Mouse (Mus musculus) liver, embryonic 16.5 days (tissue): ENCODE results near the gene Gclc. TPM values are rescaled to one million over a fixed set of nuclear protein-coding genes. Genes with fewer than 3 reads are reported as not detected.
A peak's percentile ranks its signal among the peaks of the same experiment; 100 is the strongest.

Experiments used
- ATAC-seq: fragments of 200-750 bp; cut with Nextera tagmentation; 2 replicates; pipeline ENCODE4 v1.8.0; 2017; ENCODE audit warnings: low read depth, mild to moderate bottlenecking, moderate number of reproducible peaks, moderate library complexity
- H3K27ac ChIP-seq: fragments of 300-500 bp; sonication (generic); 2 replicates; pipeline ENCODE4 v1.5.1; 2014; ENCODE audit warnings: mild to moderate bottlenecking, low read length
- H3K27me3 ChIP-seq: fragments of 300-500 bp; sonication (generic); 2 replicates; pipeline ENCODE4 v1.6.1; 2014; ENCODE audit warnings: low read depth, low read length, mixed read lengths; ENCODE audit not compliant: control insufficient read depth, insufficient read depth
- H3K36me3 ChIP-seq: fragments of 300-500 bp; sonication (generic); 2 replicates; pipeline ENCODE4 v1.6.1; 2014; ENCODE audit warnings: mild to moderate bottlenecking; ENCODE audit not compliant: control insufficient read depth, insufficient read depth
- H3K4me1 ChIP-seq: fragments of 300-500 bp; sonication (generic); 2 replicates; pipeline ENCODE4 v1.6.1; 2014; ENCODE audit warnings: low read depth, low read length, mixed read lengths; ENCODE audit not compliant: control insufficient read depth
- H3K4me2 ChIP-seq: fragments of 300-500 bp; sonication (generic); 2 replicates; pipeline ENCODE4 v1.6.1; 2014; ENCODE audit warnings: low read depth, low read length, mixed read lengths
- H3K4me3 ChIP-seq: fragments of 300-500 bp; sonication (generic); 2 replicates; pipeline ENCODE4 v1.5.1; 2014; ENCODE audit warnings: low read depth, mild to moderate bottlenecking, low read length
- H3K9ac ChIP-seq: fragments of 300-500 bp; sonication (generic); 2 replicates; pipeline ENCODE4 v1.6.1; 2014; ENCODE audit warnings: low read depth, low read length
- H3K9me3 ChIP-seq: fragments of 300-500 bp; sonication (generic); replicated peaks from 2 replicates; pipeline ENCODE4 v1.6.1; 2016; ENCODE audit warnings: low read length; ENCODE audit not compliant: control insufficient read depth
- WGBS: fragments of 180-500 bp; shearing (Covaris S2); extraction: QIAGEN DNeasy Blood & Tissue Kit; methylation state at CpG from one replicate; pipeline ENCODE4 v1.1.7; 2014; ENCODE audit not compliant: insufficient replicate concordance; 5-methylcytosine and 5-hydroxymethylcytosine counted together
- polyA plus RNA-seq: library from polyadenylated mRNA; unstranded; fragments of >200 nt; fragmentation: Nextera tagmentation; extraction: Ambion mirVana; gene quantifications from 2 replicates; pipeline ENCODE4 v1.2.1, GENCODE M21; 2015

The Gclc gene
- polyA plus RNA-seq, 1 experiment from 2014 or later, result 24.6 TPM

- H3K4me2 ChIP-seq, result no peak overlapping the region
- no peak overlapping the region for H3K4me3 ChIP-seq
- 84% methylated on average over 6 of the region's 6 CpGs for WGBS
- no peak overlapping the region for H3K27ac ChIP-seq
- H3K27me3 ChIP-seq, result no peaks in the 10 kb centered on the region
- H3K4me1 ChIP-seq, result no peaks in the 10 kb centered on the region; the same call in 1 of the 2 replicates
- no peak overlapping the region for H3K9ac ChIP-seq
- no peak for ATAC-seq
- peaks cover 12% of the 10 kb centered on the region for H3K36me3 ChIP-seq
- no peaks in the 10 kb centered on the region for H3K9me3 ChIP-seq
These were observed 16.6 kb downstream of the Gclc start for GRCm38 (mm10) chr9:77770909-77771308.

GRCm38 (mm10) chr9:77771330-77771729 is 17.0 kb downstream of the Gclc start:
- no peak for ATAC-seq
- H3K9ac ChIP-seq, result no peak overlapping the region
- H3K4me2 ChIP-seq, result no peak overlapping the region
- H3K4me3 ChIP-seq, result no peak overlapping the region
- H3K4me1 ChIP-seq, result no peaks in the 10 kb centered on the region
- no peaks in the 10 kb centered on the region for H3K27me3 ChIP-seq
- H3K9me3 ChIP-seq, result no peaks in the 10 kb centered on the region
- H3K36me3 ChIP-seq, result peaks cover 14% of the 10 kb centered on the region
- no peak overlapping the region for H3K27ac ChIP-seq
- 87% methylated on average over 5 of the region's 5 CpGs for WGBS

DNA sequence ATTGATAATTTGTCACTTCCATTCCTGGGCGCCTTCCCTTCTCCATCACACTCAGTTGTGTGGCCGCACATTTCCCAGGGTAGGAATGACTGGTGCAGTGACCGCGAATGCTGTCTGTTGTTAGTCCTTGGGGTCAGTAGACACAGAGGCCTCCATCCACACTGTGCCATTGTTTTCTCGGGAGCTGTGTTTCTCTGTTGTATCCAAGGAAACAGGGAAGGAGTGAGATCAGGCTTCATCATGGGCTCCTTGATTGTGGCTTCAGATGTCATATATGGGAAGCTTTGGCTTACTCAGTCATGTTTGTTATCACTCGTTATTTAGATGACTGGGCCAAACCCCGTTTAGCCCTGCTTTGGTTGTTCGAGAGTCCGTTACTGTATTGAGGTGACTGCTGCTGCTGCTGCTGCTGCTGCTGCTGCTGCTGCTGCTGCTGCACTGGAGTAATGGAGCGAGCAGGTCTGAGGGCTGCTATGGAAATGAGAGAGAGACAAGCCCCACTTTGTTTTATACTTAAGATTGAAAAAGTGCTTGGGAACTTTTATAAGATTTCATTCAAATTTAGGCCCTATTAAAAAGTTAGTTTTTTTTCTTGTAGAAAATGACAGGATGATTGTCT is 17.5 kb downstream of the Gclc start:
- Histone ChIP-seq H3K4me3 (no peak overlapping the region), H3K27ac (no peak overlapping the region), H3K36me3 (peaks cover 19% of the 10 kb centered on the region), H3K27me3 (no peaks in the 10 kb centered on the region), H3K4me1 (no peaks in the 10 kb centered on the region), H3K9me3 (no peaks in the 10 kb centered on the region), H3K4me2 (no peak overlapping the region), H3K9ac (no peak overlapping the region)
- WGBS, result 77% methylated on average over 10 of the region's 10 CpGs
- ATAC-seq, result no peak

DNA sequence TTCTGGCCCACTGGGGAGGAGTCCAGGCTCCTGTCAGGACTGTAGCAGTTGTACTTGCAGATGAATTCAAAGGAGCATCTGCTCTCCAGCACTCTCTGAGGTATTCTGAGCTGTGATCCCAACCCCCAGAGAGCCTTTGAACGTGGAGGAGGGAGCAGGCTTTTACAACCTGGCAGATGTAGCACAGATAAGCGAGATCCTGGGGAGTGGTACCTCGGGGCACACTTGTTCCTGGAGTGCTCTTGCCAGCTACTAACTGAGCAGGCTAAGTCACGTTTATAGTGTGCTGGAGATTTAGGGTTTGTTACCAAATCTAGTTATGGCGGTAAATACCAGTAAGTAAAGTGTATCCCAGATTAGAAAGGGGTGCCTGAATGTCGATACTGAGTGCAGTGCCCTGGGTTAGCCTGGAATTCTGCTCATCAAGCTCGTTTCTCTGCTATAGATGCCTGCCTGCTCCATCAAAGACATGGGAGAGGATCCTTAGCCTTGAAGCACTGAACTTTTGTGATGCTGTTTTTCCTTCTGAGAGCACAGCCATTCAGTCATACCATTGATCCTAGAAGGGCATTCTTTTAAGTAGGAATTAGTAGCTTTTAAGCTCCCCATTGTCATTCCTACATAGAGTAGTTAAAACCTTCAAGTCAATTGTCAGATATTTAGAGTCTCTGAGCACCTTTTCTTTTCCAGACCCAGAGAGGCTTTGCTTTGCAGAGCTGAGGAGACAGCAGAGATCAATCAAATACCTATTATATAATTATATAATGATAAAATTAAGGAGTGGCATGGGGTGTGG is 22.6 kb downstream of the Gclc start:
- H3K36me3 ChIP-seq, result peaks cover 56% of the 10 kb centered on the region
- no peak overlapping the region for H3K4me2 ChIP-seq
- WGBS, result 79% methylated on average over 7 of the region's 7 CpGs
- no peaks in the 10 kb centered on the region for H3K9me3 ChIP-seq
- ATAC-seq, result no peak
- no peak overlapping the region for H3K9ac ChIP-seq
- no peak overlapping the region for H3K27ac ChIP-seq
- no peaks in the 10 kb centered on the region for H3K27me3 ChIP-seq
- no peak overlapping the region for H3K4me3 ChIP-seq
- H3K4me1 ChIP-seq, result no peaks in the 10 kb centered on the region

- no peaks in the 10 kb centered on the region for H3K4me1 ChIP-seq
- WGBS, result 86% methylated on average over 5 of the region's 5 CpGs
- no peak overlapping the region for H3K9ac ChIP-seq
- H3K27ac ChIP-seq, result no peak overlapping the region
- no peak overlapping the region for H3K4me2 ChIP-seq
- no peaks in the 10 kb centered on the region for H3K9me3 ChIP-seq
- no peak for ATAC-seq
- no peak overlapping the region for H3K4me3 ChIP-seq
- H3K36me3 ChIP-seq, result peaks cover 61% of the 10 kb centered on the region
- H3K27me3 ChIP-seq, result no peaks in the 10 kb centered on the region
These were observed 23.3 kb downstream of the Gclc start for GRCm38 (mm10) chr9:77777622-77778021.

GRCm38 (mm10) chr9:77779711-77780110 is 25.4 kb downstream of the Gclc start:
- WGBS, result 92% methylated on average over 4 of the region's 4 CpGs
- H3K27ac ChIP-seq, result no peak overlapping the region
- H3K9me3 ChIP-seq, result no peaks in the 10 kb centered on the region
- ATAC-seq, result no peak
- no peak overlapping the region for H3K9ac ChIP-seq
- no peaks in the 10 kb centered on the region for H3K4me1 ChIP-seq
- H3K4me3 ChIP-seq, result no peak overlapping the region
- H3K27me3 ChIP-seq, result no peaks in the 10 kb centered on the region
- H3K4me2 ChIP-seq, result no peak overlapping the region
- peaks cover 73% of the 10 kb centered on the region for H3K36me3 ChIP-seq

DNA sequence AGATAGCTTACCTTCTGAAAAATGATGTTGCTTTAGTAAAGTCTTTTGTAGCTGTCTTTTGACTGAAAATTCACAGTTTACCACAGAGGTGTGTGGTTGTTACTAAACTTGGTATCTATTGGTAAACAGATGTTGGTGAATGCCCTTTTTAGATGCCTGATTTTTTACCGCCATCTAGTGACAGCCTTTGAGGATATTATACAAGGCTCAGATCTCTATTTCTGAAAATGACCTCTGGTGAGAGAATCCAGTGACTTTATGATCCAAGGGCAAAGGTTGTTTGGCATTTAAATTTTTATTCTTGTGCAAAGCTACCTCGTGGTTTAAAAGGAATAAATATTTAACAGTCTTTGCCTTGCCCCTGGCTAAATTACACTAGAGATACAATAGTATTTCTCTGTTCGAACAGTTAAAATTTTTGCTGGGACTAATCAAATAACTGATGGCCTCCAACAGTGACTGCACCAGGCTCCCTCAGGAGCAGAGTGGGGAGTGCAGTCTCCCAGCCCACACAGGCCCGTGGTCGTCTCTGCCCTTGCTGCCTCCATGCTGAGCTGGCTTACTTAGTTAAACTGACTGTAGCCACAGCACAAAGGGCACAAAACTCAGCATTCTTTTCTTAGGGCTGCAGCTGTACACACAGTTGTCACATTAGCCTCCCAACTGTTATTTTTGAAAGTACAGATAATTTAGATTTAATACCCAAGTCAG is 27.3 kb downstream of the Gclc start:
- 64% methylated on average over 5 of the region's 5 CpGs for WGBS
- no peaks in the 10 kb centered on the region for H3K4me1 ChIP-seq
- H3K9me3 ChIP-seq, result no peaks in the 10 kb centered on the region
- peak overlapping the region; percentile 49 for H3K27ac ChIP-seq
- no peak overlapping the region for H3K4me2 ChIP-seq
- no peak overlapping the region for H3K9ac ChIP-seq
- H3K27me3 ChIP-seq, result no peaks in the 10 kb centered on the region
- ATAC-seq, result no peak
- H3K36me3 ChIP-seq, result peaks cover 78% of the 10 kb centered on the region
- H3K4me3 ChIP-seq, result no peak overlapping the region

- peaks cover 79% of the 10 kb centered on the region for H3K36me3 ChIP-seq
These were observed 27.9 kb downstream of the Gclc start for GRCm38 (mm10) chr9:77782201-77782600.

DNA sequence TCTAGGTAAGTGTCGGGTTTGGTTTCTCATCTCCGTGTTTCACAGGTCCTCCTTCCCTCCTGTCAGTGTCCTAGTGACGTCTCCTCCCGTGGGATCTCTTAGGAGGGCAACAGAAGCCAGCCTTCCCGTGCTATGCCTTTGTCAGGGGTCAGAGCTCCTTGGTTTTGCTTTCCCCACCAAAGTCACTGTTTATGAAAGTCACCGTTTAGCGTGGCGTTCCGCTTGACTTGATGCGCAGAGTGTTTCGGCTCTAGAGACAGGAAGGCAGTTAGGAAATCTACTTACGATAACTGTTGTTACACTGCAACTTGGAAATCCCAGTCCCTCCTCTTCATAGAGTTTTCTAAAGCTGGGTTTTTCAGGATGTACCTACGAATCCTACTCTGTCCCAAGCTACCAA is 28.7 kb downstream of the Gclc start:
- no peak overlapping the region for H3K9ac ChIP-seq
- H3K36me3 ChIP-seq, result peaks cover 79% of the 10 kb centered on the region
- no peaks in the 10 kb centered on the region for H3K27me3 ChIP-seq
- 87% methylated on average over 13 of the region's 13 CpGs for WGBS
- H3K4me2 ChIP-seq, result no peak overlapping the region
- no peaks in the 10 kb centered on the region for H3K4me1 ChIP-seq
- H3K4me3 ChIP-seq, result no peak overlapping the region
- ATAC-seq, result no peak
- no peak overlapping the region for H3K27ac ChIP-seq
- no peaks in the 10 kb centered on the region for H3K9me3 ChIP-seq

More at GRCm38 (mm10) chr9:77782201-77782600, 27.9 kb downstream of the Gclc start:
- ATAC-seq, result no peak
- H3K9me3 ChIP-seq, result no peaks in the 10 kb centered on the region
- WGBS, result 67% methylated on average over 4 of the region's 4 CpGs
- no peak overlapping the region for H3K9ac ChIP-seq
- no peak overlapping the region for H3K27ac ChIP-seq
- H3K27me3 ChIP-seq, result no peaks in the 10 kb centered on the region
- no peak overlapping the region for H3K4me3 ChIP-seq
- no peak overlapping the region for H3K4me2 ChIP-seq
- no peaks in the 10 kb centered on the region for H3K4me1 ChIP-seq
